Mouse (Mus musculus) embryonic facial prominence, embryonic 11.5 days (tissue): ENCODE measurements at regions not wholly inside any gene's neighbourhood (a gene's known extent, or its start where the extent isn't known, plus 50 kb on each side); places are given as distances from the start of the nearest gene placed in this dataset.

ENCODE experiments used
- ATAC-seq: fragments of 200-750 bp; cut with Nextera tagmentation; replicated peaks from 2 replicates; pipeline ENCODE4 v1.8.0; 2017; ENCODE audit warnings: low read depth; ENCODE audit not compliant: insufficient number of reproducible peaks, low FRiP score, low TSS enrichment
- DNase-seq: peaks from one replicate; pipeline ENCODE4 v3.0.0-alpha.2; 2015; ENCODE audit warnings: low spot score
- H3K27ac ChIP-seq: fragments of 300-500 bp; sonication (generic); replicated peaks from 2 replicates; pipeline ENCODE4 v1.5.1; 2014; ENCODE audit warnings: mild to moderate bottlenecking, low read depth, low read length, control low read depth
- H3K27me3 ChIP-seq: fragments of 300-500 bp; sonication (generic); 2 replicates; pipeline ENCODE4 v1.6.1; 2014; ENCODE audit warnings: mild to moderate bottlenecking, low read length, moderate library complexity, mixed read lengths; ENCODE audit not compliant: control insufficient read depth, insufficient read depth
- H3K36me3 ChIP-seq: fragments of 300-500 bp; sonication (generic); replicated peaks from 2 replicates; pipeline ENCODE4 v1.6.1; 2014; ENCODE audit warnings: low read depth, mild to moderate bottlenecking, low read length, moderate library complexity, mixed read lengths; ENCODE audit not compliant: control insufficient read depth, insufficient read depth
- H3K4me1 ChIP-seq: fragments of 300-500 bp; sonication (generic); 2 replicates; pipeline ENCODE4 v1.6.1; 2014; ENCODE audit warnings: low read length, mixed read lengths; ENCODE audit not compliant: control insufficient read depth, insufficient read depth
- H3K4me2 ChIP-seq: fragments of 300-500 bp; sonication (generic); 2 replicates; pipeline ENCODE4 v1.6.1; 2014; ENCODE audit warnings: low read depth, mild to moderate bottlenecking, control low read depth, low read length, moderate library complexity
- H3K4me3 ChIP-seq: fragments of 300-500 bp; sonication (generic); 2 replicates; pipeline ENCODE4 v1.5.1; 2014; ENCODE audit warnings: low read depth, low read length, control low read depth
- H3K9ac ChIP-seq: fragments of 300-500 bp; sonication (generic); replicated peaks from 2 replicates; pipeline ENCODE4 v1.6.1; 2014; ENCODE audit warnings: mild to moderate bottlenecking, control low read depth, low read length
- H3K9me3 ChIP-seq: fragments of 300-500 bp; sonication (generic); replicated peaks from 2 replicates; pipeline ENCODE4 v1.6.1; 2016; ENCODE audit warnings: mild to moderate bottlenecking, low read length, inconsistent platforms, mixed read lengths; ENCODE audit not compliant: control insufficient read depth
- WGBS: fragments of 180-500 bp; shearing (Covaris S2); extraction: QIAGEN DNeasy Blood & Tissue Kit; methylation state at CpG from one replicate; pipeline ENCODE4 v1.1.7; 2014; 5-methylcytosine and 5-hydroxymethylcytosine counted together

DNA sequence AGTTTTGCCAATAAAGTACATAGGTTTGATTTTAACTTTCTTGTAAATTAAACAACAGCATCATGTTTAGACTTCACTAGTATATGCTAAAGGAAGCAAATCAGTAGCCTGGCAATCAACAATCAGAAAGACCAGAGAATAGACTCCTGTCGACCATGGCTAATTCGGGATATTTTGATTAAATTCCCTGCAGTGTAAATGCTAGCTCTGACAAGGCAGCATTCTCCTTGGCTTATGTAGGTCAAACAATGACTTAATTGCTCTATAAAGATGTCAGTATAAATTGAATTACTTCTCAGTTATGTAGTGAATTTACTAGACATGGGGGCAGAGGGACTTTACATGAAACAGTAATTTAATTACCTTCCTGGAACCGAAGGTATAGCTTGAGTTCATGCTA lies 84.2 kb upstream of the Robo1 start:
- Histone ChIP-seq H3K4me1 (no peaks in the 10 kb centered on the region), H3K27me3 (no peaks in the 10 kb centered on the region), H3K9me3 (no peaks in the 10 kb centered on the region), H3K36me3 (no peaks in the 10 kb centered on the region), H3K4me3 (no peak overlapping the region), H3K9ac (no peak overlapping the region), H3K4me2 (no peak overlapping the region), H3K27ac (no peak overlapping the region)
- ATAC-seq, result no peak
- 61% methylated on average over 3 of the region's 3 CpGs for WGBS
- DNase-seq, result no peak

- Histone ChIP-seq H3K4me1 (no peaks in the 10 kb centered on the region), H3K4me3 (no peak overlapping the region), H3K27me3 (no peaks in the 10 kb centered on the region), H3K9ac (no peak overlapping the region), H3K36me3 (no peaks in the 10 kb centered on the region), H3K4me2 (no peak overlapping the region), H3K27ac (no peak overlapping the region), H3K9me3 (no peaks in the 10 kb centered on the region)
- 88% methylated on average over 4 of the region's 4 CpGs for WGBS
- ATAC-seq (no peak), DNase-seq (no peak)
Observed at GRCm38 (mm10) chr16:72225157-72225880, 82.8 kb upstream of the Robo1 start.

DNA sequence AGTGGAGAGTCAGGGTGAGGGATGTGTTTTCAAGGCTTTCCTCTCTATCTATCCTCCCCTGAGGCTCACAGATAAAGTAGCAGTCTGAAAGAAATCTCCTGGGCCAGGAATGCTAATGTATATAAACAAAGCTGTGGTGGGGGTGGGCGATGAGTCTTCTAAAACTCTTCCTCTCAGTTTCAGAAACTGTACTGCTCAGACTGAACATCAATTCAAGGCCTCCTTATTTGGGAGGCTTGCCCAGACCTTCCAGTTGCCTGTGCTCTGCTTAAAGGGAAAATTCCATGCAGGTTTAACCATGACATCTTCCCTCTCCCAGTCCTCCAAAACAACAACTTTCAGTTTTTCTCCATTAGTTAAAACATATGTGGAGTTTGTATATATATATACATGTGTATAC lies 73.7 kb upstream of the Robo1 start:
- H3K27ac ChIP-seq, result no peak overlapping the region
- no peaks in the 10 kb centered on the region for H3K36me3 ChIP-seq
- no peak overlapping the region for H3K9ac ChIP-seq
- DNase-seq (no peak), ATAC-seq (no peak)
- 22% methylated on average over 1 of the region's 1 CpGs for WGBS
- H3K9me3 ChIP-seq, result no peaks in the 10 kb centered on the region
- H3K4me3 ChIP-seq, result no peak overlapping the region
- H3K27me3 ChIP-seq, result no peaks in the 10 kb centered on the region
- no peaks in the 10 kb centered on the region for H3K4me1 ChIP-seq
- no peak overlapping the region for H3K4me2 ChIP-seq

- Histone ChIP-seq H3K9me3 (no peaks in the 10 kb centered on the region), H3K27ac (no peak overlapping the region), H3K4me1 (no peaks in the 10 kb centered on the region), H3K4me3 (no peak overlapping the region), H3K4me2 (no peak overlapping the region), H3K27me3 (no peaks in the 10 kb centered on the region), H3K9ac (no peak overlapping the region), H3K36me3 (no peaks in the 10 kb centered on the region)
- no peak for DNase-seq
- WGBS, result 47% methylated on average over 7 of the region's 7 CpGs
- ATAC-seq, result no peak
Observed at GRCm38 (mm10) chr16:72239631-72240030, 68.5 kb upstream of the Robo1 start.

GRCm38 (mm10) chr16:72256388-72256787 lies 51.7 kb upstream of the Robo1 start:
- Histone ChIP-seq H3K4me2 (no peak overlapping the region), H3K27me3 (no peaks in the 10 kb centered on the region), H3K9me3 (no peaks in the 10 kb centered on the region), H3K9ac (no peak overlapping the region), H3K4me1 (no peaks in the 10 kb centered on the region), H3K27ac (no peak overlapping the region), H3K36me3 (no peaks in the 10 kb centered on the region), H3K4me3 (no peak overlapping the region)
- no peak for ATAC-seq
- no peak for DNase-seq
- 62% methylated on average over 3 of the region's 3 CpGs for WGBS
